18 mouse cellular contexts compared by ENCODE assay signal in the genomic region with DNA sequence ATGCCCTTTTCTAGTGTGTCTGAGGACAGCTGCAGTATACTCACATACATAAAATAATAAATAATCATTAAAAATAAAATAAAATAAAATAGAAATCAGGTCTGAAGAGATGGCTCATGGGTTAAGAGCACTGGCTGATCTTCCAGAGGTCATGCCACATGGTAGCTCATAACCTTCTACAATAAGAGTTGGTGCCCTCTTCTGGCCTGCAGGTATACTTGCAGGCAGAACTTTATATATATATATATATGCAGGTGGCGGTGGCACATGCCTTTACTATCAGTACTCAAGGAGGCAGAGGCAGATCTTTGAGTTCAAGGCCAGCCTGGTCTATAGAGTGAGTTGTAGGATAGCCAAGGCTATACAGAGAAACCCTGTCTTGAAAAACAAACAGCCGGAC. TPM values are rescaled to one million over a fixed set of nuclear protein-coding genes. Genes with fewer than 3 reads are reported as not detected.
DNase-seq lines count a peak whose midpoint lies in the region; ATAC-seq and TF ChIP-seq lines count a peak whose summit lies in the region.
"Had no signal": no experiment of that assay in that cellular context is flagged by ENCODE, and none has a peak within 500 bp of the region (broad histone marks: within the 10 kb centered on the region; RNA-seq: fewer than 3 reads in every experiment).

No protein-coding gene starts in this region.

- H3K4me3 ChIP-seq in lung, embryonic 14.5 days (ENCODE audit: low read depth, low read length): no peak overlapping the region
- H3K4me3 ChIP-seq in forebrain, postnatal 0 days (ENCODE audit: low read depth, low read length): no peak overlapping the region
- H3K4me3 ChIP-seq: embryonic facial prominence, embryonic 10.5 days; forebrain, embryonic 10.5 days; hindbrain, embryonic 10.5 days; midbrain, embryonic 10.5 days had no signal

- H3K9ac ChIP-seq in lung, embryonic 14.5 days: no peak overlapping the region
- no peak overlapping the region for H3K9ac ChIP-seq in forebrain, postnatal 0 days

- no peak overlapping the region for H3K27ac ChIP-seq in lung, embryonic 14.5 days (ENCODE audit: low read depth)
- H3K27ac ChIP-seq in forebrain, postnatal 0 days (ENCODE audit: low read depth, low read length): no peak overlapping the region
- H3K27ac ChIP-seq: embryonic facial prominence, embryonic 10.5 days; forebrain, embryonic 10.5 days; hindbrain, embryonic 10.5 days; midbrain, embryonic 10.5 days had no signal

- ATAC-seq in lung, embryonic 14.5 days (ENCODE audit: insufficient read depth): no peak
- peak; percentile 75; the same call in 1 of the 2 replicates for ATAC-seq in megakaryocyte-erythroid progenitor cell, adult 5-6 weeks (replicated peaks; ENCODE audit: low FRiP score, low TSS enrichment, poor library complexity, severe bottlenecking)
- ATAC-seq in forebrain, postnatal 0 days: no peak

- no peaks in the 10 kb centered on the region for H3K9me3 ChIP-seq in lung, embryonic 14.5 days (ENCODE audit: low read depth, low read length)
- H3K9me3 ChIP-seq in forebrain, postnatal 0 days (ENCODE audit: low read length): no peaks in the 10 kb centered on the region
- H3K9me3 ChIP-seq: embryonic facial prominence, embryonic 10.5 days; hindbrain, embryonic 10.5 days; midbrain, embryonic 10.5 days had no signal

- no peaks in the 10 kb centered on the region for H3K36me3 ChIP-seq in lung, embryonic 14.5 days (ENCODE audit: insufficient read depth)
- no peaks in the 10 kb centered on the region for H3K36me3 ChIP-seq in forebrain, postnatal 0 days (ENCODE audit: insufficient read depth)
- H3K36me3 ChIP-seq: embryonic facial prominence, embryonic 10.5 days; forebrain, embryonic 10.5 days; hindbrain, embryonic 10.5 days; midbrain, embryonic 10.5 days had no signal

- H3K27me3 ChIP-seq in lung, embryonic 14.5 days (ENCODE audit: insufficient read depth, low read length): no peaks in the 10 kb centered on the region
- no peaks in the 10 kb centered on the region for H3K27me3 ChIP-seq in forebrain, postnatal 0 days (ENCODE audit: insufficient read depth, low read length)

- H3K4me2 ChIP-seq in lung, embryonic 14.5 days: no peak overlapping the region
- no peak overlapping the region for H3K4me2 ChIP-seq in forebrain, postnatal 0 days (ENCODE audit: low read depth)
- H3K4me2 ChIP-seq: heart, embryonic 11.5 days had no signal

- WGBS in lung, embryonic 14.5 days: 85% methylated on average over 2 of the region's 2 CpGs
- WGBS in forebrain, postnatal 0 days: 90% methylated on average over 2 of the region's 2 CpGs

- TF ChIP-seq CTCF in lung, embryonic 14.5 days (IDR thresholded peaks at IDR 0.05; ENCODE audit: low read depth): 0 out of 2 replicates have a peak, but pooled peaks have one; percentile 4
- TF ChIP-seq CTCF in forebrain, postnatal 0 days (IDR thresholded peaks at IDR 0.05; ENCODE audit: low read depth): no peak

- no peaks in the 10 kb centered on the region for H3K4me1 ChIP-seq in lung, embryonic 14.5 days (ENCODE audit: insufficient read depth)
- H3K4me1 ChIP-seq in forebrain, postnatal 0 days (ENCODE audit: insufficient read depth): no peaks in the 10 kb centered on the region
- H3K4me1 ChIP-seq: midbrain, embryonic 10.5 days had no signal

- DNase-seq in heart, adult 11 months: peak; percentile 63
- DNase-seq in heart, adult 8-10 months (ENCODE audit: low spot score): no peak
- no peak for DNase-seq in lung, embryonic 14.5 days
- no peak for DNase-seq in lung, adult 18-20 months
- peak; percentile 48 for DNase-seq in ES-CJ7 (ENCODE audit: low read depth, low spot score)
- no peak for DNase-seq in cerebellum, postnatal 25 days
- no peak for DNase-seq in forebrain, postnatal 0 days
- DNase-seq: cerebellum, adult 18-20 months; kidney, adult 8-10 months; layer of hippocampus, adult 9-11 months; left cerebral cortex, postnatal 4 days had no signal

RNA-seq across cellular contexts. Expression of a gene that starts 13.8 kb away (rescaled TPM):
- total RNA-seq in heart, adult 8-10 months (2022): under 1 TPM; 0.25 to 0.97 (median 0.53) TPM
- polyA plus RNA-seq in lung, embryonic 14.5 days (2014; fragmentation: Nextera tagmentation; extraction: Ambion mirVana): not detected in 2 replicates
- not detected in 2 replicates for total RNA-seq in megakaryocyte-erythroid progenitor cell, adult 5-6 weeks (2014; fragmentation: Nextera tagmentation)
- 0.99 TPM in 1 of 2 replicates, not detected in the other for total RNA-seq in megakaryocyte-erythroid progenitor cell, adult 5-6 weeks (2017)
- total RNA-seq in forebrain, postnatal 0 days (2014; rRNA removed): not detected in 2 replicates
- 0.15 TPM in 1 of 2 replicates, not detected in the other for polyA plus RNA-seq in forebrain, postnatal 0 days (2015; fragmentation: Nextera tagmentation; extraction: Ambion mirVana)
- total RNA-seq: left cerebral cortex, postnatal 4 days had no signal
- polyA plus RNA-seq: C2C12; embryonic facial prominence, embryonic 10.5 days; forebrain, embryonic 10.5 days; hindbrain, embryonic 10.5 days; midbrain, embryonic 10.5 days had no signal

RNA-seq across cellular contexts. Expression of a gene that starts 18.4 kb away (rescaled TPM):
- 10 to 100 TPM; 35.9 to 40.8 (median 36.5) TPM for total RNA-seq in heart, adult 8-10 months (2022)
- polyA plus RNA-seq in lung, embryonic 14.5 days (2014; fragmentation: Nextera tagmentation; extraction: Ambion mirVana): 32.3 and 32.6 TPM in 2 replicates
- 27.3 and 29.6 TPM in 2 replicates for total RNA-seq in megakaryocyte-erythroid progenitor cell, adult 5-6 weeks (2014; fragmentation: Nextera tagmentation)
- total RNA-seq in megakaryocyte-erythroid progenitor cell, adult 5-6 weeks (2017): 72.8 and 75.8 TPM in 2 replicates
- 107 and 109 TPM in 2 replicates for total RNA-seq in forebrain, postnatal 0 days (2014; rRNA removed)
- polyA plus RNA-seq in forebrain, postnatal 0 days (2015; fragmentation: Nextera tagmentation; extraction: Ambion mirVana): 81.5 and 103 TPM in 2 replicates

Comparison
In these comparisons a context has a peak if more than half of its experiments do, and no peak if none do; other contexts are left out.
1. DNase-seq: peak in heart, adult 11 months (single experiment) and ES-CJ7 (single experiment); none in heart, adult 8-10 months (single experiment), lung, embryonic 14.5 days (single experiment), lung, adult 18-20 months (0 of 2), cerebellum, postnatal 25 days (0 of 2) and forebrain, postnatal 0 days (single experiment).